Mouse (Mus musculus) hindbrain, embryonic 15.5 days (tissue): Measurements from ENCODE around the gene Mycbpap. TPM values are rescaled to one million over a fixed set of nuclear protein-coding genes. Genes with fewer than 3 reads are reported as not detected.

Experiments
- ATAC-seq: fragments of 200-750 bp; cut with Nextera tagmentation; 2 replicates; pipeline ENCODE4 v1.8.0; 2017; ENCODE audit warnings: low read depth, moderate number of reproducible peaks, moderate TSS enrichment; ENCODE audit not compliant: low FRiP score
- H3K27ac ChIP-seq: fragments of 300-500 bp; sonication (generic); replicated peaks from 2 replicates; pipeline ENCODE4 v1.5.1; 2015; ENCODE audit warnings: mild to moderate bottlenecking, inconsistent platforms
- H3K27me3 ChIP-seq: fragments of 300-500 bp; sonication (generic); 2 replicates; pipeline ENCODE4 v1.6.1; 2015; ENCODE audit warnings: control low read depth, inconsistent platforms
- H3K36me3 ChIP-seq: fragments of 300-500 bp; sonication (generic); 2 replicates; pipeline ENCODE4 v1.6.1; 2015; ENCODE audit warnings: control low read depth, inconsistent platforms
- H3K4me1 ChIP-seq: fragments of 300-500 bp; sonication (generic); replicated peaks from 2 replicates; pipeline ENCODE4 v1.6.1; 2015; ENCODE audit warnings: control low read depth, inconsistent platforms
- H3K4me2 ChIP-seq: fragments of 300-500 bp; sonication (generic); 2 replicates; pipeline ENCODE4 v1.6.1; 2015; ENCODE audit warnings: moderate library complexity, mild to moderate bottlenecking, inconsistent platforms
- H3K4me3 ChIP-seq: fragments of 300-500 bp; sonication (generic); 2 replicates; pipeline ENCODE4 v1.5.1; 2015; ENCODE audit warnings: mild to moderate bottlenecking, inconsistent platforms
- H3K9ac ChIP-seq: fragments of 300-500 bp; sonication (generic); 2 replicates; pipeline ENCODE4 v1.6.1; 2015; ENCODE audit warnings: inconsistent platforms
- H3K9me3 ChIP-seq: fragments of 300-500 bp; sonication (generic); 2 replicates; pipeline ENCODE4 v1.6.1; 2016; ENCODE audit warnings: control low read depth, inconsistent platforms
- WGBS: fragments of 180-500 bp; shearing (Covaris S2); methylation state at CpG from one replicate; pipeline ENCODE4 v1.1.7; 2015; 5-methylcytosine and 5-hydroxymethylcytosine counted together
- polyA plus RNA-seq: library from polyadenylated mRNA; unstranded; fragments of >200 nt; fragmentation: Nextera tagmentation; extraction: Ambion mirVana; gene quantifications from 2 replicates; pipeline ENCODE4 v1.2.1, GENCODE M21; 2015

Mycbpap gene
- polyA plus RNA-seq, 1 experiment from 2014 or later: 3.8 TPM

DNA sequence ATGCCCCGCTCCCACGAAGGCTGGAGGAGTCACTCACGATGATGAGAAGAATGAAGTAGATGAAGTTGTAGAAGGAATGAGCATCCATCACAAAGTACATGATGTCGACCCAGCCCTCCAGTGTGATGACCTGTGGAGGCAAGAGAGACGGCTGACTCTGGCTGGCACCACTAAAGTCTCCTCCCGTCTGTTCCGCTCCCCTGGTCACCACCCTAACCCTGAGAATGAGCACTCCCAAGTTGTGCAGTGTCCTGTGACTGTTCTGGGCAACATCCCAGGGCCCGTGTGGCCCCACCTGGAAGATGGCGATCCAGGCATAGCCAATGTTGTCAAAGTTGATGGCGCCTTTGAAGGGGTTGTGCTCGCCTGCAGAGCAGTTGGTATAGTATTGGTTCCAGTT, 59.7 kb downstream of the Mycbpap start:
- ATAC-seq: no peak
- H3K4me1 ChIP-seq: peaks cover 30% of the 10 kb centered on the region
- no peaks in the 10 kb centered on the region for H3K27me3 ChIP-seq
- no peaks in the 10 kb centered on the region for H3K9me3 ChIP-seq
- H3K4me2 ChIP-seq: no peak overlapping the region
- peaks cover 27% of the 10 kb centered on the region for H3K36me3 ChIP-seq
- WGBS: 90% methylated on average over 11 of the region's 11 CpGs
- no peak overlapping the region for H3K27ac ChIP-seq
- no peak overlapping the region for H3K4me3 ChIP-seq
- H3K9ac ChIP-seq: no peak overlapping the region

DNA sequence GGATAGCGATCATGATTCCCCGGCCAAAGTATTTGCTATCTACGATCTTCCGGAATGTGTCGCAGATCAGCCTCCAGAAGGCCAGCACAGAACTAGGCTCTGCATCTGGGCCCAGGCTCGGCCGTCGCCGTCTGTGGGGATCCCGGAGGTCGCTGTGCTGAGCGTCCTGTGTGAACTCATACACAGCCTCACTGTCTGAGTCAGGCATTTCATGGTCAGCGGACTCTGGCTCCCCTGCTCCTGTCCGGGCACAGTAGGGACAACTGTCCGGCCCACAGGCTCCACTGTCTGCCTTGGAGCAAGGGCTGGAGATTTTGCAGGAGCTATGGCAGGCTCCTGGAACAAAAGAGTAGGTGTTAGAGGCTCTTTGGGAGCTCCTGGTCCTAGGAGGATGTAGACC, 64.5 kb downstream of the Mycbpap start:
- Histone ChIP-seq H3K9me3 (no peaks in the 10 kb centered on the region), H3K9ac (no peak overlapping the region), H3K36me3 (peaks cover 24% of the 10 kb centered on the region), H3K27ac (no peak overlapping the region), H3K4me1 (peaks cover 19% of the 10 kb centered on the region), H3K4me3 (no peak overlapping the region), H3K4me2 (no peak overlapping the region), H3K27me3 (no peaks in the 10 kb centered on the region)
- no peak for ATAC-seq
- 86% methylated on average over 15 of the region's 15 CpGs for WGBS

- peaks cover 19% of the 10 kb centered on the region for H3K36me3 ChIP-seq
- H3K9ac ChIP-seq: no peak overlapping the region
Observed at GRCm38 (mm10) chr11:94456347-94456746, 65.2 kb downstream of the Mycbpap start.

GRCm38 (mm10) chr11:94455161-94455820, 66.3 kb downstream of the Mycbpap start:
- WGBS: 52% methylated on average over 10 of the region's 10 CpGs
- no peaks in the 10 kb centered on the region for H3K9me3 ChIP-seq
- peaks cover 19% of the 10 kb centered on the region for H3K36me3 ChIP-seq

More at GRCm38 (mm10) chr11:94456347-94456746, 65.2 kb downstream of the Mycbpap start:
- peaks cover 22% of the 10 kb centered on the region for H3K4me1 ChIP-seq
- H3K27me3 ChIP-seq: no peaks in the 10 kb centered on the region
- no peak overlapping the region for H3K27ac ChIP-seq
- H3K4me3 ChIP-seq: no peak overlapping the region
- no peak for ATAC-seq
- H3K4me2 ChIP-seq: no peak overlapping the region
- WGBS: 81% methylated on average over 3 of the region's 3 CpGs
- no peaks in the 10 kb centered on the region for H3K9me3 ChIP-seq

DNA sequence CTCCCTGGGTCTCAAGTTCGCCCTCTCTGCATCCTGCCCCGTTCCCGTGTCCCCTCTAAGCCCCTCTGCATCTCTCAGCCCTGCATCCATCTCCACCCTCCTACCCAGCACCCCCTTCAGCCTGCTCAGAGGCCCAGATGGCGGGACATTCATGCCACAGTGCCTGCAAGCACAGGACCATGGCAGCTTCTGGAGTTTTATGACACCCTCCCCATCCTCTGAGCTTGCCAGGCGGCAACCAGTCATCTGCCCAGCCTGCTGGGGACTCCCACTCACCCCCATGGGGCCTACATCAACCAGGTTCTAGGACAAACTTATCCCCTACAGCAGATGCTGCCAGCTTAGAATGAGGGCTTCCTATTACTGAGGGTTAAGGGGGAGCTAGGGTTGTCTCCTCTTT, 66.8 kb downstream of the Mycbpap start:
- Histone ChIP-seq H3K9me3 (no peaks in the 10 kb centered on the region), H3K4me1 (peaks cover 38% of the 10 kb centered on the region), H3K9ac (no peak overlapping the region), H3K4me2 (no peak overlapping the region), H3K4me3 (no peak overlapping the region), H3K36me3 (peaks cover 18% of the 10 kb centered on the region), H3K27me3 (no peaks in the 10 kb centered on the region), H3K27ac (no peak overlapping the region)
- WGBS: 75% methylated on average over 5 of the region's 5 CpGs
- no peak for ATAC-seq

More at GRCm38 (mm10) chr11:94455161-94455820, 66.3 kb downstream of the Mycbpap start:
- Histone ChIP-seq H3K4me2 (no peak overlapping the region), H3K27me3 (no peaks in the 10 kb centered on the region), H3K4me3 (no peak overlapping the region), H3K4me1 (peaks cover 33% of the 10 kb centered on the region), H3K9ac (no peak overlapping the region), H3K27ac (no peak overlapping the region)
- ATAC-seq: no peak

Other genes starting within 250 kb of the Mycbpap start
- gene Gm21885, start 239.9 kb downstream of the Mycbpap start, polyA plus RNA-seq: 0.66 TPM in 1 of 2 replicates, not detected in the other
- 126 and 127 TPM in 2 replicates for gene Luc7l3, start 199.8 kb downstream of the Mycbpap start, polyA plus RNA-seq
- gene Ankrd40, start 193.7 kb downstream of the Mycbpap start, polyA plus RNA-seq: 18.3 and 21.5 TPM in 2 replicates
- gene Abcc3, start 128.7 kb downstream of the Mycbpap start, polyA plus RNA-seq: 0.53 and 1.2 TPM in 2 replicates
- 15.0 and 18.8 TPM in 2 replicates for gene Cacna1g, start 47.5 kb downstream of the Mycbpap start, polyA plus RNA-seq
- 0.29 and 0.84 TPM in 2 replicates for gene Spata20, start 35.6 kb downstream of the Mycbpap start, polyA plus RNA-seq
- 1.0 and 2.5 TPM in 2 replicates for gene Epn3, start 21.8 kb downstream of the Mycbpap start, polyA plus RNA-seq
- gene Rsad1, start 27.5 kb upstream of the Mycbpap start, polyA plus RNA-seq: 8.6 and 9.3 TPM in 2 replicates
- gene Chad, start 43.3 kb upstream of the Mycbpap start, polyA plus RNA-seq: 0.34 and 0.54 TPM in 2 replicates
- gene Acsf2, start 80.1 kb upstream of the Mycbpap start, polyA plus RNA-seq: 2.0 and 2.2 TPM in 2 replicates
- 160 and 164 TPM in 2 replicates for gene Lrrc59, start 108.0 kb upstream of the Mycbpap start, polyA plus RNA-seq
- 139 and 155 TPM in 2 replicates for gene Mrpl27, start 132.0 kb upstream of the Mycbpap start, polyA plus RNA-seq
- gene Eme1, start 132.2 kb upstream of the Mycbpap start, polyA plus RNA-seq: 4.0 and 5.8 TPM in 2 replicates
- 13.6 and 15.1 TPM in 2 replicates for gene Xylt2, start 155.8 kb upstream of the Mycbpap start, polyA plus RNA-seq
- gene Gm11541, start 182.8 kb upstream of the Mycbpap start, polyA plus RNA-seq: 0.17 and 0.30 TPM in 2 replicates
- gene Cdc34b, start 220.0 kb upstream of the Mycbpap start, polyA plus RNA-seq: 0.13 TPM in 1 of 2 replicates, not detected in the other